Mouse (Mus musculus) hindbrain, embryonic 13.5 days (tissue): Measurements from ENCODE around the gene Zmpste24. TPM values are rescaled to one million over a fixed set of nuclear protein-coding genes. Genes with fewer than 3 reads are reported as not detected.
"Not testable (repeated sequence)": the region's sequence is repeated elsewhere in the genome, so short reads cannot be mapped to it uniquely, and the experiment has no call there.

Experiments used
- ATAC-seq: fragments of 200-750 bp; cut with Nextera tagmentation; 2 replicates; pipeline ENCODE4 v1.8.0; 2017; ENCODE audit warnings: moderate TSS enrichment; ENCODE audit not compliant: low FRiP score
- H3K27ac ChIP-seq: fragments of 300-500 bp; sonication (generic); 2 replicates; pipeline ENCODE4 v1.5.1; 2015; ENCODE audit warnings: inconsistent platforms, mild to moderate bottlenecking, moderate library complexity
- H3K27me3 ChIP-seq: fragments of 300-500 bp; sonication (generic); 2 replicates; pipeline ENCODE4 v1.6.1; 2015; ENCODE audit warnings: mild to moderate bottlenecking, inconsistent platforms
- H3K36me3 ChIP-seq: fragments of 300-500 bp; sonication (generic); 2 replicates; pipeline ENCODE4 v1.6.1; 2015; ENCODE audit warnings: mild to moderate bottlenecking, inconsistent platforms
- H3K4me1 ChIP-seq: fragments of 300-500 bp; sonication (generic); replicated peaks from 2 replicates; pipeline ENCODE4 v1.6.1; 2015; ENCODE audit warnings: inconsistent platforms
- H3K4me2 ChIP-seq: fragments of 300-500 bp; sonication (generic); 2 replicates; pipeline ENCODE4 v1.6.1; 2015; ENCODE audit warnings: inconsistent platforms, mild to moderate bottlenecking, moderate library complexity
- H3K4me3 ChIP-seq: fragments of 300-500 bp; sonication (generic); 2 replicates; pipeline ENCODE4 v1.5.1; 2015; ENCODE audit warnings: mild to moderate bottlenecking, inconsistent platforms
- H3K9ac ChIP-seq: fragments of 300-500 bp; sonication (generic); 2 replicates; pipeline ENCODE4 v1.6.1; 2015; ENCODE audit warnings: mild to moderate bottlenecking, inconsistent platforms
- H3K9me3 ChIP-seq: fragments of 300-500 bp; sonication (generic); 2 replicates; pipeline ENCODE4 v1.6.1; 2016; ENCODE audit warnings: inconsistent platforms
- WGBS: fragments of 180-500 bp; shearing (Covaris S2); methylation state at CpG from one replicate; pipeline ENCODE4 v1.1.7; 2015; 5-methylcytosine and 5-hydroxymethylcytosine counted together
- polyA plus RNA-seq: library from polyadenylated mRNA; unstranded; fragments of >200 nt; fragmentation: Nextera tagmentation; extraction: Ambion mirVana; gene quantifications from 2 replicates; pipeline ENCODE4 v1.2.1, GENCODE M21; 2015

The Zmpste24 gene
- polyA plus RNA-seq = 28.4 and 28.7 TPM in 2 replicates

- whole genome bisulfite sequencing = under 1% methylated on average over 39 of the region's 39 CpGs
- H3K4me3 ChIP-seq = peak within 1 kb of the TSS; percentile 86
- H3K27ac ChIP-seq = peak within 1 kb of the TSS; percentile 72
Observed at GRCm38 (mm10) chr4:121097650-121098378, at the start of gene Zmpste24. Gene Zmpste24, minus strand, starts transcription at chr4:121098241.

DNA sequence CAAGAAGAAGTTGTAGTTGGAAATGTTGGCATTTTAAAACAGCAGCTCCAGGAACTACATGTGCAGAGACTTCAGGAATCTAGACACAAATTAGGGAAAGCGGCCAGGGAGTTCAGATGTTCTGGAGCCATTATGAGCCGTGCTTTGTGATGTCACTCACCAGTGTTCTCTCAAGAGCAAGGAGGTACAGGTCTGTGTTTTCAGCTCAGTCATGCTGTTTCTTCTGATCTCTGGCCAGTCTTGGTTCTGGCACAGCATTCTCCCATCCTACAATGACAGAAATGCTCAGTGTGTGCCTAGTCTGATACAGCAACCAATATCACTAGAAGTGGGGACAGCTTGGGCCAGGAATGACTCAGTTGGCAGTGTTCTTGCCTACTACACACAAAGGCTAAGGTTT, 11.1 kb upstream of the Zmpste24 start, which contains the start of gene Tmco2:
Gene Tmco2 (minus strand): TSS at position 101 of the 400 bp plus-strand sequence.
- WGBS = 91% methylated on average over 2 of the region's 2 CpGs
- H3K9me3 ChIP-seq = no peaks in the 10 kb centered on the region

More at GRCm38 (mm10) chr4:121097650-121098378, at the start of gene Zmpste24:
- peak; percentile 94 for ATAC-seq
- Histone ChIP-seq H3K36me3 (peaks cover 25% of the 10 kb centered on the region), H3K9ac (peak within 1 kb of the TSS; percentile 86), H3K27me3 (no peaks in the 10 kb centered on the region), H3K4me1 (peaks cover 17% of the 10 kb centered on the region), H3K4me2 (peak within 1 kb of the TSS; percentile 66), H3K9me3 (no peaks in the 10 kb centered on the region)

GRCm38 (mm10) chr4:121103304-121103703, 5.3 kb upstream of the Zmpste24 start:
- WGBS = 82% methylated on average over 4 of the region's 4 CpGs
- Histone ChIP-seq H3K9ac (no peak overlapping the region), H3K4me3 (no peak overlapping the region), H3K27me3 (no peaks in the 10 kb centered on the region), H3K4me1 (0 out of 2 replicates have a peak, but pooled peaks cover 3% of the 10 kb centered on the region), H3K27ac (no peak overlapping the region), H3K4me2 (no peak overlapping the region), H3K9me3 (no peaks in the 10 kb centered on the region), H3K36me3 (no peaks in the 10 kb centered on the region)
- ATAC-seq = no peak

More for the DNA sequence above, 11.1 kb upstream of the Zmpste24 start, which contains the start of gene Tmco2:
- Histone ChIP-seq H3K4me2 (no peak within 1 kb of the TSS), H3K9ac (no peak within 1 kb of the TSS), H3K4me3 (no peak within 1 kb of the TSS), H3K27me3 (no peaks in the 10 kb centered on the region), H3K4me1 (no peaks in the 10 kb centered on the region), H3K36me3 (no peaks in the 10 kb centered on the region), H3K27ac (no peak within 1 kb of the TSS)
- ATAC-seq = no peak

DNA sequence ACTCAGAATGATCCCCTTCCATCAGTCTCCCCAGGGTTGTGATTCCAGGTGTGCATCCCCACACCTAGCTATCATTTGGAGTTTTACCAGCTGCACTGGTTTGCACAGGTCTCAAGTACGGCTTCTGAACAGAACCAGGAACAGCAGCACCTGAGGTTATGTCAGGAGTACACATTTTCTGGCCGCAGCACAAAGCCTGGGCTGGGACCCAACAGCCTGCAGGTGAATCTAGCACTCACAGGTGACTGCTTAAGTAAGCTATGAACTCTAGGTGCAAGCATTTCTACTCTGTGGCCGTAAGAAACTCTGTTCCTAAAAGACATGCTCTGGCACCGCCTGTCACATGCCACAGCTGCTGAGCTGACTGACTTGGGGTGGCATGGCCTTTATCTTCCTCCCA, 7.8 kb downstream of the Zmpste24 start:
- no peak overlapping the region for H3K9ac ChIP-seq
- H3K4me3 ChIP-seq = no peak overlapping the region
- WGBS = 93% methylated on average over 4 of the region's 4 CpGs
- ATAC-seq = no peak
- no peaks in the 10 kb centered on the region for H3K9me3 ChIP-seq
- H3K4me2 ChIP-seq = no peak overlapping the region
- peaks cover 75% of the 10 kb centered on the region for H3K36me3 ChIP-seq
- no peaks in the 10 kb centered on the region for H3K4me1 ChIP-seq
- H3K27me3 ChIP-seq = no peaks in the 10 kb centered on the region
- no peak overlapping the region for H3K27ac ChIP-seq

DNA sequence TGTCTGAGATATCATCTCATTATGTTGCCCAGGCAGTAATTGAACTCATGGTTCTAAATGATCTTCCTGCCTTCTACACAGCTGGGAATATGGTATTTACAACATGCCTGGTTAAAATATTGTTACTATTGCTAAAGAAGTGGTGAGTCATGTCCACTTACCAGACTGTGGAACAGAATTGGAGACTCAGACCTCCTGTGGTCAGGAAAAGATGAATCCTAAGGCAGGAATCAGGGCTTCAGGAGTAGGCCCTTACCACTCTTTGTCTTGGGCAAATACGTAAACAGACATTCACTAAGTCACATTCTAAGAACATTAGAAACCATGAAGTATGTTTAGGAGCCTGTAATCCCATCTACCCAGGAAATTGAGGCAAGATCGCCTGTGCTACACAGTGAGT, 9.3 kb downstream of the Zmpste24 start:
- Histone ChIP-seq H3K4me2 (no peak overlapping the region), H3K4me1 (no peaks in the 10 kb centered on the region), H3K27ac (no peak overlapping the region), H3K36me3 (peaks cover 72% of the 10 kb centered on the region), H3K27me3 (no peaks in the 10 kb centered on the region), H3K4me3 (no peak overlapping the region), H3K9me3 (no peaks in the 10 kb centered on the region), H3K9ac (no peak overlapping the region)
- 94% methylated on average over 2 of the region's 2 CpGs for WGBS
- no peak for ATAC-seq

DNA sequence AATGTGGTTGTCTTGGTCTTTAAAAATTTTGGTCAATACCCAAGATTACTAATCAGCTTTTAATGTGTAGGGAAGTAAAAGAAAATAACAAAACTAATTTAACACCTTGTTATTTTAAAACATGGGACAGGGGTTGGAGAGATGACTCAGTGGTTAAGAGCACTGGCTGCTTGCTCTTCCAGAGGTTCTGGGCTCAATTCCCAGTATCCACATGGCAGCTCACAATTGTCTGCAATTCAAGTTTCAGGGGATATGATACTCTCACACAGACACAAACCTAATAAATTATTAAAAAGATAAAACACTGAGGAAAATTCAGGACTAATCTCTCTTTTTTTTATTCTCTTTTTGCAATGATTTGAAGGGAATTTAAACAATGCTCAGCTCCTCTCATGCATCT, 13.5 kb downstream of the Zmpste24 start:
- H3K36me3 ChIP-seq = peaks cover 75% of the 10 kb centered on the region
- no peak for ATAC-seq

DNA sequence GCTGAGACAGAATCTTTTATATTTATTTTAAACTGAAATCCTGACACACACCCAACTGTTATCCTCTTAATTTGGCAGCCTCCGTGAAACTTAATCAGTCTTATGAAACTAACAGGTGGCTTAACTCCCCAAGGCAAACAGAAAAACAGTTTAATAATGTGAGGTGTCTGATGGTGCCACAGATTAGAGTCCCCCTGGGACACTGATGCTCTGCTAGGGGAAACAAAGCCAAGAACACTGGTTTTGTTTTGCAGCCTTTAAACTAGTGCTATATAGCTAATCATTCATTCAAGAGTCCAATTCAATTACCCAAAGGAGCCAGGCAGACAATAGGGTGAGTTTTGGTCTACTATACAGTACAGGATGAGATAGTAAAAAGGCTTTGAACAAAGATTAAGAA, 17.6 kb downstream of the Zmpste24 start:
- Histone ChIP-seq H3K4me1 (no peaks in the 10 kb centered on the region), H3K27ac (no peak overlapping the region), H3K9me3 (no peaks in the 10 kb centered on the region), H3K27me3 (no peaks in the 10 kb centered on the region), H3K9ac (no peak overlapping the region), H3K4me2 (no peak overlapping the region), H3K4me3 (no peak overlapping the region), H3K36me3 (peaks cover 83% of the 10 kb centered on the region)
- ATAC-seq = no peak
- 72% methylated on average over 1 of the region's 1 CpGs for WGBS

More for the DNA sequence above, 13.5 kb downstream of the Zmpste24 start:
- Histone ChIP-seq H3K9me3 (no peaks in the 10 kb centered on the region), H3K27ac (no peak overlapping the region), H3K4me3 (no peak overlapping the region), H3K4me2 (no peak overlapping the region), H3K27me3 (no peaks in the 10 kb centered on the region), H3K4me1 (no peaks in the 10 kb centered on the region), H3K9ac (no peak overlapping the region)

GRCm38 (mm10) chr4:121077915-121078646, 20.0 kb downstream of the Zmpste24 start:
- Histone ChIP-seq H3K27me3 (no peaks in the 10 kb centered on the region), H3K4me1 (no peaks in the 10 kb centered on the region), H3K4me3 (no peak overlapping the region), H3K9ac (no peak overlapping the region), H3K27ac (no peak overlapping the region), H3K4me2 (no peak overlapping the region), H3K9me3 (no peaks in the 10 kb centered on the region), H3K36me3 (peaks cover 83% of the 10 kb centered on the region)
- 52% methylated on average over 3 of the region's 3 CpGs for WGBS
- ATAC-seq = no peak

DNA sequence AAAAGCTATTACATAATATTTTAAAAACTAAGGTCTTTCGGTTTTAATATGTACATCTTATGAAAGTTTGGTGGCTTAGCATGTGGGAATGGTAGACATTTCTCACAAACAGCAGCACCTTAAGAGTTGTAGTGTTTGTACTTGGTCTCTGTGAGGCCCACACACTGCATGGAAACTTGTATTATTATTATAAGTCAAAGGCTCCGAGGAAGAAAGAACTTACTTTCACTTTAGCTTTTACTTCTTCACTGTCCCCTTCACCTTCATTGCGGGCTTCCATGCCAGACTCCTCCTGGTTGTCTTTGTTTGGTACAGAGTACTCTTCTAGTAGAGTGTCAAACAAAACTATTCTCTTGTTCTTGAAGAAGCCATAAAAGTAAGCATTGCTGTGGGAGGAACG, 23.8 kb downstream of the Zmpste24 start:
- no peak overlapping the region for H3K4me2 ChIP-seq
- WGBS = 85% methylated on average over 4 of the region's 4 CpGs
- H3K9ac ChIP-seq = no peak overlapping the region
- no peak overlapping the region for H3K27ac ChIP-seq
- H3K4me3 ChIP-seq = no peak overlapping the region
- H3K4me1 ChIP-seq = no peaks in the 10 kb centered on the region
- no peak for ATAC-seq
- peaks cover 69% of the 10 kb centered on the region for H3K36me3 ChIP-seq
- H3K27me3 ChIP-seq = no peaks in the 10 kb centered on the region
- no peaks in the 10 kb centered on the region for H3K9me3 ChIP-seq

GRCm38 (mm10) chr4:121065336-121065735, 32.7 kb downstream of the Zmpste24 start:
- WGBS = 87% methylated on average over 2 of the region's 2 CpGs
- ATAC-seq = no peak
- H3K9me3 ChIP-seq = no peaks in the 10 kb centered on the region
- no peak overlapping the region for H3K4me2 ChIP-seq
- H3K27me3 ChIP-seq = no peaks in the 10 kb centered on the region
- no peak overlapping the region for H3K9ac ChIP-seq
- H3K4me3 ChIP-seq = no peak overlapping the region
- peaks cover 81% of the 10 kb centered on the region for H3K36me3 ChIP-seq
- no peak overlapping the region for H3K27ac ChIP-seq
- no peaks in the 10 kb centered on the region for H3K4me1 ChIP-seq

GRCm38 (mm10) chr4:121059218-121059617, 38.8 kb downstream of the Zmpste24 start:
- H3K4me3 ChIP-seq, H3K9me3 ChIP-seq, H3K9ac ChIP-seq, H3K4me2 ChIP-seq, H3K4me1 ChIP-seq, H3K27me3 ChIP-seq, H3K27ac ChIP-seq, ATAC-seq: not testable (repeated sequence)
- H3K36me3 ChIP-seq = peaks cover 57% of the 10 kb centered on the region
- WGBS = 89% methylated on average over 10 of the region's 10 CpGs

DNA sequence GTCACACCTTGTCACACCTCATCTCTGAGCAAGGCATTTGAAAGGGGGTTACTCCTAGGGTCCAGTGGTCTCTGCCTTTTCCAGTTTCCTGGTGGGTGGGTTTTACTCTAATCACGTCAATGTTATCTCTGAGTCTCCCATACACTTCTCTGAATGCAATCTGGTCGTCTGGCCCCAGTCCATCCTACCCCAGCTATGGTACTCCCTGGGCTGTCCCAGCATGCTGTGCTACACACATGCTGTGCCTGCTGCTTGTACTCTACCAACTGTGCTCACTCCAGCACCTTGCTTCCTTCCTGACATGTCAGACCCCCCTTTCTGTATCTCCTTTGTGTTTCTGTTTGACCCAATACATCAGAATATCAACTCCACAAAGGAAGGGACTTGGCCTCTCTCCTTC, 41.0 kb downstream of the Zmpste24 start:
- Histone ChIP-seq H3K9me3 (no peaks in the 10 kb centered on the region), H3K4me1 (peaks cover 9% of the 10 kb centered on the region), H3K27me3 (peaks cover 22% of the 10 kb centered on the region), H3K27ac (no peak overlapping the region), H3K4me3 (no peak overlapping the region), H3K9ac (no peak overlapping the region), H3K4me2 (no peak overlapping the region), H3K36me3 (peaks cover 42% of the 10 kb centered on the region)
- no peak for ATAC-seq
- 81% methylated on average over 2 of the region's 2 CpGs for WGBS
